Mouse (Mus musculus) frontal cortex, adult 2 months (tissue): ENCODE measurements around the gene Cyfip1. TPM values are rescaled to one million over a fixed set of nuclear protein-coding genes. Genes with fewer than 3 reads are reported as not detected.
"Not testable (repeated sequence)": the region's sequence is repeated elsewhere in the genome, so short reads cannot be mapped to it uniquely, and the experiment has no call there.

Experiments
- DNase-seq, 2 experiments: peaks; one replicate each; pipeline ENCODE4 v3.0.0; 2022; ENCODE audit warnings: low spot score in 1 of 2; ENCODE audit errors: extremely low spot score in 1 of 2
- polyA plus RNA-seq: library from polyadenylated mRNA; depleted of rRNA; stranded (reverse); fragments of >200 nt; gene quantifications from 2 replicates; pipeline ENCODE4 v1.2.3, GENCODE M21; 2012

Cyfip1 gene
- polyA plus RNA-seq, 1 experiment: 62.3 TPM

DNA sequence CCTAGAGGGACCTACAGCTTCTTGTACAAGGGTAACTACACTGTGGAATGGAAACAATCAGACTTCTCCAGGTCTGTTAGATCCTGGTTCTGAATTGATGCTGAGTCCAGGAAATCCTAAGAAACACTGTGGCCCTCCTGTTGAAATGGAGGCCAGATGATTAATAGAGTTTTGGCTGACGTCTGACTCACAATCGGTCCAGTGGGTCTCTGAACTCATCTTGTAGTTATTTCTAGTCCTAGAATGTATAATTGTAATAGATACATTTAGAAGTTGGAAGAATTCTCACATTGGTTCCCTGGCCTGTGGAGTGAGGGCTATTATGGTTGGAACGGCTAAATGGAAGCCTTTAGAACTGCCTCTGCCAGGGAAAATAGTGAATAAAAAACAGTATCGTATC lies 19.6 kb downstream of the Cyfip1 start:
- no peak for DNase-seq

DNA sequence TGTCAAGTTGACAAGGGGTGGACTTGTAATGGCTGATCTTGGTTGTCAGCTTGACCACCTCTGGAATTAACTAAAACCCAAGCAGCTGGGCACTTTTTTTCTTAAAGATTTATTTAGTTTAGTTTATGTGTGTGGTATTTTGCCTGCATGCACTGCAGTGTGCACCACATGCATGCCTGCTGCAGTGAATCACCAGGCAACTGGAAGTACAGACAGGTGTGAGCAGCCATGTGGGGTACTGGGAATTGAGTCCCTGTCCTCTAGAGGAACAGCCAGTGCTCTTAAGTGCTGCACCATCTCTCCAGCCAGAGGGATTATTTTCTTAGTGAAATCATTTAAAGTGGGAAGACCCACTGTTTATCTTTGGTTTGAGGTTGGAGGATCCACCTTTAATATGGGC lies 23.5 kb downstream of the Cyfip1 start:
- DNase-seq: no peak

DNA sequence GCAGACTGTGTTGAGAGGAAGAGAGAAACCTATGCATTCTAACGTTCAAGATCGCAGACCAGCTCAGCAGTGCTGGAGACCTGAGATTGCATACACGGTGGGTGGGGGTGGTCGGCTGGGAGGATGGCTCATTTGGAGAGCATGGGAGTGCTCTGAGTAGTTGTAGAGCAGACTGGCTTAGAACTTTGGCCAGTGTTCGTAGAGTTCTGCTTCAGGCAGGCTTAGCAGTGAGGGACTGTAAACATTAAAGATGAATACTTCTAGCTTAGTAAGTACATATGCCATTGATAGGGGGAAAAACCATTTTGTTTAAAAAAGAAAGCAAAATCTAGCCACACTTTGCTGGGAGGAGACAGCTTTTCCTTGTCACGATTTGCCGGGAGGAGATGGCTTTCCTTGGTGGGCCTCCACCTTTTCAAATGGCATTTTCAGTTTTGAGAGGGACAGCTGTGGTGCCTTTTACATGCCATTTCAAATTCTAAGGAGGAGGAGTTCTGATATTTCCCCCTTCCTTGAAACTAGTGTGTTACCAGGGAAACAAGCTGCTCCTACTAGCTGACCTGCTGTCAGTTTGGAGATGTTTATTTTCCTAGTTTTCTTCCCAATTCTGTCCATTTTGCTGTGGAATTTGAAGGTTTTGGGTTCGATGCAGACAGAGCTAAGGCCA lies 24.3 kb downstream of the Cyfip1 start:
- no peak for DNase-seq

DNA sequence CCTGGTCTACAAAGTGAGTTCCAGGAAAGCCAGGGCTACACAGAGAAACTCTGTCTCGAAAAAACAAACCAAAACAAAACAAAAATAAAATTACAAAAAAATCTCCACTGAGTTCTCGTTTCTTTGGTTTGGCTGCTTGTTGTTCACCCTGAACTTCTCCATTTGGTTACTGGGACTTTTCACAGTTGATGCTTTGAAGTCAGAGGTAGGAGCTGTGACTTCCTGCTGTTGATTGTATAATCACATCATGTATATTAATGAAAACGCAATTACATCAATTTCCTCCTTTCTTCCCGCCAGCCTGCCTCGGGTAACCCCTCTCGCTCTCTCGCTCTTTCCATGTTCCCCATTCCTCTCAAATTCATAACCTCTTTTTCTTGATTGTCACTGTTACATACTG lies 26.7 kb downstream of the Cyfip1 start:
- DNase-seq: no peak

DNA sequence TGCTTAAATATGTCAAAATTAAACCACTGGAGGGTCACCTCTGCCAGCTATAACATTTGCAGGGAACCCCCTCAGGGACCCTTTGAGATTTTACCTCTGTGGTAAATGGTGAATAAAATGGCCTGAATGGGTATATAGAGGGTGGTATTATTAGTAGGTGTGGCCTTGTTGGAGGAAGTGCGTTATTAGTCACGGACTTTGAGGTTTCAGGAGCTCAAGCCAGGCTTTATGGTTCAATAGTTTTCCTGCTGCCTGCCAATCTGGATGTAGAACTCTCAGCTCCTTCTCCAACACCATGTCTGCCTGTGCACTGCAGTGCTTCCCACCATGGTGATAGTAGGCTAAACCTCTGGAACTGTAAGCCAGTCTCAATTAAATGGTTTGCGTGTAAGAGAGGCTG lies 27.7 kb downstream of the Cyfip1 start:
- DNase-seq: no peak

DNA sequence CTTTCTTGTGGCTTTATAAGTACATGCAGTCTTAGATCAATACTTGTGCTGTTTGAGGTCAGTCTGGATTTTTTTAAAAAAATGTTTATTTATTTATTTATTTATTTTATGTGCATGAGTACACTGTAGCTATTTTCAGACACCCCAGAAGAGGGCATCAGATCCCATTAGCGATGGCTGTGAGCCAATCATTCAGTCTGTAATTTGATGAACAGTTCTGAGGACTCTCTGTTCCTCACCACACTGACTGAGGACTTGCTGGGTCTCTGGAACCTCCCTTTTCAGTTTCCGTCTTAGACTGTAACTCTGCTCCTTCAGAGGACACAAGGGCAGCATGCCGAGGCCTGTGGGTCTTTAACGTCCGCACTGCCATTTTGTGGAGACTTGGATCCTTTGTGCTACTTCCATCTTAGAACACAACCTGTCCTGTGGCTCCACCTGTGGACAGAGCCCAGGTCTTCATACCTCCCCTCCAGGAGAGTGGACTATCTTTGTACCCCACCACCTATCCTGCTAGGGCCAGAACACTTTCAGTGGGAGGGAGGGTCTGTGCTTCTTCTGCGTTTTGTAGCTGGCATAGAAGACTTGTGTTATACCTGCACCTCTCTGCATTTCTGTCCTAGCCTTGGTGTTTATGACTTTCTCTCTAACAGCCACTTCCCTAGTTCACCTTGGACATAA lies 28.9 kb downstream of the Cyfip1 start:
- DNase-seq: no peak

DNA sequence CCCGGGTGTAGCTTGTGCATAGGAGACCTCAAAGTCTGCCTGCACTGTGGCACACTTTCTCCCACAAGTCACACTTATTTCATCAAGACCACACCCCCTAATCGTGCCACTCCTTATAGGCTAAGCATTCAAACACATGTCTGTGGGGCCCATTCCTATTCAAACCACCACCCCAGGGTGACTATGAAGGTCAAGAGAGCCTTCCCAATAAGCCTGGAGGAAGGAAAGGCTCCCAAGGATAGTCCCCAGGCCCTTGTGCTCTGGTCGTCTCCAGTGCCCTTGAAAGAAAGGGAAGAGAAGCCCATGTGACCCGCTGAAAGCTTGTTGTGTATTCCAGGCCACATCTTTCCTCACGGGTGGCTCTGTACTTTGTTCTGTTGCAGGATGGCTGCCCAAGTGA lies 29.9 kb downstream of the Cyfip1 start:
- DNase-seq: no peak

DNA sequence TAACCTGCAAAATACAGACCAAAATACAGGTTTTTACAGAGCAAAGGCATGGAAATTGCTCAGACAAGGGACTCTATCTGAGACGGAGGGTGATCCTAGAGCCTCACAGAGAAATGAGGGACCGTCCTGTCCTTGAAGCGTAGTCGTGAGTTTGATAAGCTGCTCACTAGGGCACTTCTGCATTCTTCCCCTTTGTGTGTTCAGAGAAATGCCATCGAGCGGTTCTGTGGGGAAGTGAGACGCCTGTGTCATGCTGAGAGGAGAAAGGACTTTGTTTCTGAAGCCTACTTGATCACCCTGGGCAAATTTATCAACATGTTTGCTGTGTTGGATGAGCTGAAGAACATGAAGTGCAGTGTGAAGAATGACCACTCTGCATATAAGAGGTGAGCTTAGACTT lies 33.2 kb downstream of the Cyfip1 start:
- DNase-seq: no peak

DNA sequence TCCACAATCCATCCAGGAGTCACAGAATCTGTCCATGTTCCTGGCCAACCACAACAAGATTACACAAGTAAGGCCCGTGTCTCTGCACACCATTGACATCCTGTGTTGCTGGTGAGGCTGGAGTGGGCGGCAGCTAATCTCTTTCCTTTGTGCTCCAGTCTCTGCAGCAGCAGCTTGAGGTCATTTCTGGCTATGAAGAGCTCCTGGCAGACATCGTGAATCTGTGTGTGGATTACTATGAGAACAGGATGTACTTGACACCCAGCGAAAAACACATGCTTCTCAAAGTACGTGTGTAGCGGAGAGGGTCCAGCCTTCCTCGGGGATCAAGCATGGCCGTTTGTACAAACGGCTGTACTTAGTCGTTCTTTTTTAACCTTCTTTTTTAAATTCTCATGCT lies 36.2 kb downstream of the Cyfip1 start:
- DNase-seq: no peak

DNA sequence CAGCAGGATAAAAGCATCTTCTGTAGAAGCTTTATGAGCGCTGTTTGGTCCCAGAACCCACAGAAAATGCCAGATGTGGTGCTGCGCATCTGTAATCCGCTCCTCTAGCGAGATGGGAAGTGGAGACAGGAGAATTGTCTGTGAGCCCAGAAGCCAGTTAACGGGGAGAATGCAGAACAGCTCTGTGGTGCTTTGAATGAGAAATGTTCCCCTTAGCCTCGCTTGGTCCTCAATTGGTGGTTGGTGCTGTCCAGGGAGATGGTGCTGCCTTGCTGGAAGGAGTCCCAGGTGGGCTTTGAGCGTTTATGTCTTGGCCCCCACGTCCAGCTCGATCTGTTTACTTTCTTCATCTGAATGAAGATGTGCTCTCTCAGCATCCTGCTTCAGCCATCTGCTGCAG lies 39.3 kb downstream of the Cyfip1 start:
- DNase-seq: no peak

DNA sequence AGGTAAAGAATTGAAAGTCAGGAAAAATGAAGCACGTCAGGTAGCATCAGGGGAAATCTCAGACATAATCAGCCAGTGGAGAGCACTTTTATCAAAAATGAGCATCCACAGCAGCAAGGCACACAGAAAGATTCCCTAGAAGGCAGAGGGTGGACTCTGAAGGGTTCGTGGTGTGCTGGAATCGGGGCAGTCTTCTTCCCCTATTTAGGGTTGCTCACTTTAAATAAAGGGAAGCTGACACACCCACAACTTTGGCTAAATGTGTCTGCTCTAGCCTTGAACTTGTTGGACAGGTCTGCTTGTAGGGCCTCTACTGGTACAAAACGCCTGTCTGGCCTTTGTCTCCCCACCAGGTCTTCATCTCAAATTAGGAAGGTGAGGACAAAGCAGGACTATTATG lies 47.1 kb downstream of the Cyfip1 start:
- DNase-seq: no peak

DNA sequence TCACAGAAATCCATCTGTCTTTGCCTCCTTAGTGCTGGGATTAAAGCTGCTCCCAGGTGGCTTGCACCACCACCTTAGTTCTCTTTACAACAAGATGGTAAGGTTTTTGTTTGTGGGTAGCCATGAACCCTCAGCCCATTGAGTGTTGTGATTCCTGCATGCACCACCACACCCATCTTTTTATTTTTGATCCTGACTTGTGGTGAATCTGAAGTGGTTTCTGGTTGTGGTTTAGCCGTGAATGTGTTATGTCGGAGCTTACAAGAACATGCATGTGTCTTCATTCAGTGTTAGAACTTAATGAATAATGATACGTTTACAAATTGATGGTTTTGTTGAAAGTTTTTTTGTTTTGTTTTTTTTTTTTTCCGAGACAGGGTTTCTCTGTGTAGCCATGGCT lies 48.5 kb downstream of the Cyfip1 start:
- DNase-seq: no peak

DNA sequence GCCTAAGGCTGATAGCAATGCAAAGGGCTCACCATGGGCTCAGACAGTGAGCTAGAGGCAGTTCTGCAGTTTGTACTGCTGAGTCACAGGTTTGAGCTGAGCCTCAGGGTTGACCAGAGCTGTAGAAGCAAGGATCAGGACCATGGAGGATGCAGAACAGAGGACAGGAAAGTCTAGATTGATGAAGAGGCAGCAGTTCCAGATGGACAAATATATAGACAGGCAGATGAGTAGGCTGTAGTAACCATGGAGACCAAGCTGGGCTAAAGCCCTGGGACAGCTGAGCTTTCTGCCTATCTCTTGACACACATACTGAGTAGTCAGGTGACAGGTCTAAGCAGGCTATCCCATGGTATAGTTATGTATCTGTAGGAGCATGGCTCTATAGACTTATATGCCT lies 49.2 kb downstream of the Cyfip1 start:
- peak in 1 of 2 experiments; percentile 45 for DNase-seq

DNA sequence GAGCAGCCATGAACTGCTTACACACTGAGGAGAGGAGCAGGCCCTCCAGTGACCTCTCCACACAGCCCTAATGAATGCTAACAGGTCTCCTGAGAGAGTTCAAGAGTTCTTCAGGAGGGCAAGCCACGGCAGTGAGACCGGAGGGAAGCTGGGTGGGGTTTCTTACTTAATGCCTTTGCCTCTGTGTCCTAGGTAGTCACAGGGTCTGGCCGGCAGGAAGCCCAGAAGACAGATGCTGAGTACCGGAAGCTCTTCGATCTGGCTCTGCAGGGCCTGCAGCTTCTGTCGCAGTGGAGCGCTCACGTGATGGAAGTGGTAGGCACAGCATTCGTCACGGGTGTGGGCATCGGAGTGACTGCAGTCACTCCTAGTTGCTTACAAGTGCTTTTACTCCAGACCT lies 50.3 kb downstream of the Cyfip1 start:
- peak in 1 of 2 experiments; percentile 36 for DNase-seq

DNA sequence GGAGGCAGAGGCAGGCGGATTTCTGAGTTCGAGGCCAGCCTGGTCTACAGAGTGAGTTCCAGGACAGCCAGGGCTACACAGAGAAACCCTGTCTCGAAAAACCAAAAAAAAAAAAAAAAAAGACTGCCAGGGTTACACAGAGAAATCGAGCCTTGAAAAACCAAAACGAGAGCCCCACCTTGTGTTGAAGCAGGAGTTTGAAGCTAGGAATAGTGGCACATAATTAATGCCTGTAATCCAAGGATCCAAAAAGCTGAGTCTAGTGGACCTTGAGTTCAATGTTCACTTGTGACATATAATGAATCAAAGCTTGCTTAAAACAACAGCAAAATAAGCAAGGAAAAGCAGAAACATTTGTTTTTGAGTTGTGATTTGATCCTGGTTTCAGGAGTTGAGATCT lies 62.2 kb downstream of the Cyfip1 start:
- no peak for DNase-seq

DNA sequence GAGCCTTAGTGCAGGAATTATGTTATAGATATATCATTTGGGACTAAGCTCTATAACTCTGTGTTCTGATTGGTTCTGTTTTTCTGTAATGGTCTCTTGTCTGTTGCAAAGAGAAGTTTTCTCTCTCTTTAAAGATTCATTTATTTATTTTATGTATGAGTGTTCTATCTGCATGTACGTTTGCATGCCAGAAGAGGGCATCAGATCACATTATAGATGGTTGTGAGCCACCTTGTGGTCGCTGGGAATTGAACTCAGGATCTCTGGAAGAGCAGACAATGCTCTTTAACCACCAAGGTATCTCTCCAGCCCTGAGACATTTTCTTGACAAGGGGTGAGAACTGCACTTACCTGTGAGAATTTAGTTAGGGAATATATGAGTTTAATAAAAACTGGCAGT lies 63.9 kb downstream of the Cyfip1 start:
- no peak for DNase-seq

DNA sequence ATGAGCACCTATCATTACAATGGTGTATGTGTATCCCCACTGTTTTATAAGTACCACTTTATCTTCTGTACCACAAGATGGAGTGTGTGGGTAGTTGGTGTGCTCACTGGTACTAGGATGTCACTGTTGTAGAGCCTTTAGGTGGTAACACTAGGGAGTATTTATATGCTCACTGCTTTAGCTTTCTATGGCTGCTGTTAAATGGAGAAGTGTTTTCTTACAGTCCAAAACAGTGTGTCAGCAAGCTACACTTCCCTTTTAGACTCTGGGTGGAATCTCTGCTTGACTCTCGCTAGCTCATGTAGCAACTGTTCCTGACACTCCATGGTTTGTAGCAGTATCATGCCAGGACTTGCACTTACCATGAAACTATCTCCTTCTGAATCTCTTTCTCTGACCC lies 68.0 kb downstream of the Cyfip1 start:
- no peak for DNase-seq

DNA sequence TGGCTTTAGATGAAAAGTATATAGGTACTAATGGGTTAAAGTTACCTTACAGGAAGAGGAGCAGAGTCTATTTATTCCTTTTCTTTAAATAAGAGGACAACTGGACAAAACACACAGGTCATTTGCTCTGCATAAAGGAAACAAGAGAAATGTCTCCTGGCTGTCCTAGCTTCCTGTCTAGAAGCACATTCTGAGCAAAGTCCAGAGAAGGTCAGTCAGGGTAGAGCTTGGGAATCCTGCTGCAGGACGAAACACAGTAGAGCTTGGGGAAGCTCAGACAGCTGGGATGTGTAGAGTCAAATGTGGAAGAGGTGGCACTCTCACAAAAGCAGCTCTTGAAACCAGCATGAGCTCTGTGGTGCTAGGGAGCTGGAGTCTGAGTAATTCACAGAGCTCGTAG lies 68.8 kb downstream of the Cyfip1 start:
- DNase-seq: no peak

DNA sequence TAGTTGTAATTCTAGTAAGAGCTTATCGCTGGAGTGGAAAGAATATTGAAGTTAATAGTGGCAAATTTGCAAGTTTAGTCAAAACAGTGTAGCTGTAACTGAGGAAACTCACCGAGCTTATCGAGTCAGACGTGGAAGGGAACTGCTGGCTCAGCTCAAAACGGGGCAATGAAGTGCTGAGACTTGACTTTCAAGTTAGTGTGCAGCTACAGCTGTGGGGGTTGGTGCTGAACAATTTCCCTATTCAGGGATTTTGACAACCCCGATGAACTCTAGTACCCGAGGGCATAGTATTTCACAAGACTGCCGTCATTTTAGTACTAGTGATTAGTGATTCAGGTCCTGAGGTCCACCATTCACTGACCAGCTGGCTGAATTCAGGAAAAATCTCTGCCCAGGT lies 69.8 kb downstream of the Cyfip1 start:
- DNase-seq: peak in 1 of 2 experiments; percentile 25

DNA sequence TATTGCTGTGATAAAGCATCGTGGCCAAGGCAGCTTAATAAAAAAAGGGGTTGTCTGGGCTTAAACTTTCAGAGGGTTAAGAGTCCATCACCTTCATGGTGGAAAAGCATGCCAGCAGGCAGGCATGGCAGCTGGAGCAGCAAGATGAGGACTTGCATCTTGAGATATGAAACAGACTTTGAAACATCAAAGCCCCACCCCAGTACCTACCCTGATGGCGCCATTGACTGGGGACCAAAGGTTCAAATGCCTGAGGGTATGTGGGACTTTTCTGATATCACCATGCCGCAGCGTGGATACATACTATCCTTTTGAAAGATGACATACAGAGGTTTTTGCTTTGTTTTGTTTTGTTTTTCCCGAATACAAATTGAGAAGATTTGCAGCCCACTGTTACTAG lies 70.6 kb downstream of the Cyfip1 start:
- no peak for DNase-seq

DNA sequence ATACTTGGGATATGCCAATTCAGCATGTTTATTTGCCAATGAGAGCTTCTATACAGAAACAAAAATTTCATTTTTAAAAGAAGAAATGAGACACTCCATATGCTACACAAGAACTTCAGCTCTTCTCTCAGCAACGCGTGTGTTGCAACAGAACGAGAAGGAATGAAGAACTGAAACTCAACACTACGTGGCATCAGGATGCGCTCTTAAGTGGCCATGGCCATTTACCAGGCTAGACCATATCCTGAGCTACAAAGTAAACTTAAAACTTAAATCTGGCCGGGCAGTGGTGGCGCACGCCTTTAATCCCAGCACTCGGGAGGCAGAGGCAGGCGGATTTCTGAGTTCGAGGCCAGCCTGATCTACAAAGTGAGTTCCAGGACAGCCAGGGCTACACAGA lies 76.8 kb downstream of the Cyfip1 start:
- DNase-seq: not testable (repeated sequence)

DNA sequence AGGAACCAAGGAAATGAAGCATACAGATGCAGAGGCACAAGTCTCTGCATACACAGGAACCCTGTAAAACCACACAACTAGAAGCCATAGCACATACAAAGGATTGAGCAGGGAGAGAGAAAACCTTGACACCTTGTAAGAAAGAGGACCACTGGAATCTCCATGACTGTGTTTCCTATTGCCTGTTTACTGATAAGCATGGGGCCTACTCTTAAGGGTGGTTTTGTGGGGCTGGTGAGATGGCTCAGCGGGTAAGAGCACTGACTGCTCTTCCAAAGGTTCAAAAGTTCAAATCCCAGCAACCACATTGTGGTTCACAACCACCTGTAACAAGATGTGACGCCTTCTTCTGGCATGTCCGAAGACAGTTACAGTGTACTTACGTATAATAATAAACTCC lies 85.7 kb downstream of the Cyfip1 start:
- DNase-seq: no peak

DNA sequence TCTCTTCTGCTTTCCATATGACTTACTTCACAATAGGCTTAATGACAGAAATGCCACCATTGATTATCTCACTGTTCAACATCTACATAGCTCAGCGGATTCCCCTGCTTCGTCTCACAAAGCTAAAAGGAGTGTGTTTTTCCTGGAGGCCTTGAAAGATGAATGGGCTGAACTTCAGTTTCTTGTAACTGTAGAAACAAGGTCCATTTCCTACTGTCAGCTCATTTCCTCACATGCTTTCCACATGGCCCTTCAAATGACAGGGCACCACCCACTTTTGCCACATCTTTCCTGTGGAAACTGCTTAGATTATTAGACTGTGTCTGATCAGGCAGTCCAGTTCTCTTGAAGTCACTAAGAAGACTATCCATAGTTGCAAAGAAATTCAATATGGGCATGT lies 87.1 kb downstream of the Cyfip1 start:
- no peak for DNase-seq
